Mouse (Mus musculus): ENCODE results near the gene Myo15.

DNA sequence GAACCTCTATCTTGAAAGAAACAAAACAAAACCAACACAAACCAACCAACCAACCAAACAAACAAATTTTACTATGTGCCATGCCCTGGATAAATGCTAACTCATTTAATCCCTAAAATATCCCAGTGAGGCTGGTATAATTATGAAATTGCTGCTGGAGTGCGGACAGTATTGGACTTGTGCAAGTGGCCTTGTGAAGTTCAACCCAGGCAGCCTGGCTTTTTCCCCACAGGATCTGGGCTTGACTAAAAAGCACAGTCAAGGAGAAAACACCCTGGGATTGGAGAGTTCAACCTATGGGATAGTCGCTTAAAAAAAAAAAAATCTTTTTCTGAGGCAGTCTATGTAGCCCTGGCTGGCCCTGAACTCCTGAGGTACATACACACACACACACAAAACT lies 66.5 kb downstream of the Myo15 start:
- no peak for TF ChIP-seq CTCF (IDR thresholded peaks at IDR 0.05; ENCODE audit: low read depth)
- TF ChIP-seq EP300 (IDR thresholded peaks at IDR 0.05; ENCODE audit: low read depth), result no peak
